17 mouse cellular contexts compared by ENCODE assay signal in genomic region chr9:34825089-34825400, GRCm38 (mm10).
A peak's percentile ranks its signal among the peaks of the same experiment; 100 is the strongest.
DNase-seq lines count a peak whose midpoint lies in the region; ATAC-seq lines count a peak whose summit lies in the region.
"Had no signal": no experiment of that assay in that cellular context is flagged by ENCODE, and none has a peak within 500 bp of the region (broad histone marks: within the 10 kb centered on the region; RNA-seq: fewer than 3 reads in every experiment).

No protein-coding gene starts in this region.

- no peaks in the 10 kb centered on the region for H3K9me3 ChIP-seq in hindbrain, embryonic 12.5 days (replicated peaks)
- H3K9me3 ChIP-seq in hindbrain, embryonic 11.5 days (ENCODE audit: control insufficient read depth, low read length), result no peaks in the 10 kb centered on the region
- no peaks in the 10 kb centered on the region for H3K9me3 ChIP-seq in neural tube, embryonic 12.5 days
- no peaks in the 10 kb centered on the region for H3K9me3 ChIP-seq in midbrain, embryonic 14.5 days (ENCODE audit: control insufficient read depth, low read length)
- H3K9me3 ChIP-seq: embryonic facial prominence, embryonic 12.5 days had no signal

- H3K4me2 ChIP-seq in hindbrain, embryonic 12.5 days (replicated peaks), result no peak overlapping the region
- H3K4me2 ChIP-seq in hindbrain, embryonic 11.5 days (replicated peaks; ENCODE audit: low read depth, low read length), result no peak overlapping the region
- H3K4me2 ChIP-seq in neural tube, embryonic 12.5 days (replicated peaks), result no peak overlapping the region
- no peak overlapping the region for H3K4me2 ChIP-seq in midbrain, embryonic 14.5 days (ENCODE audit: low read length)
- H3K4me2 ChIP-seq: embryonic facial prominence, embryonic 12.5 days had no signal

- DNase-seq in hindbrain, embryonic 11.5 days (ENCODE audit: low spot score), result no peak
- DNase-seq in neural tube, embryonic 10.5 days (ENCODE audit: extremely low spot score, low spot score), result no peak
- DNase-seq in midbrain, embryonic 14.5 days, result no peak
- DNase-seq in adrenal gland, postnatal 14 days, result no peak
- DNase-seq: cerebellum, adult 2 months; kidney, adult 18-20 months; kidney, postnatal 14 days; layer of hippocampus, postnatal 36 days; lung, postnatal 4 days; right cerebral cortex, postnatal 25 days; thymus, postnatal 14 days had no signal

- peak overlapping the region; percentile 35; the same call in 1 of the 2 replicates for H3K27ac ChIP-seq in hindbrain, embryonic 12.5 days
- H3K27ac ChIP-seq in hindbrain, embryonic 11.5 days (ENCODE audit: low read depth, low read length), result no peak overlapping the region
- no peak overlapping the region for H3K27ac ChIP-seq in neural tube, embryonic 12.5 days
- H3K27ac ChIP-seq in midbrain, embryonic 14.5 days (replicated peaks; ENCODE audit: low read depth, low read length), result peak overlapping the region; percentile 27; the same call in 1 of the 2 replicates
- H3K27ac ChIP-seq: embryonic facial prominence, embryonic 12.5 days; layer of hippocampus, adult 2 months had no signal

- H3K36me3 ChIP-seq in hindbrain, embryonic 12.5 days, result no peaks in the 10 kb centered on the region
- no peaks in the 10 kb centered on the region for H3K36me3 ChIP-seq in hindbrain, embryonic 11.5 days (ENCODE audit: control insufficient read depth, insufficient read depth, low read length)
- H3K36me3 ChIP-seq in neural tube, embryonic 12.5 days, result no peaks in the 10 kb centered on the region
- no peaks in the 10 kb centered on the region for H3K36me3 ChIP-seq in midbrain, embryonic 14.5 days (ENCODE audit: control insufficient read depth, insufficient read depth, low read length)
- H3K36me3 ChIP-seq: embryonic facial prominence, embryonic 12.5 days had no signal

- ATAC-seq in hindbrain, embryonic 12.5 days (ENCODE audit: low FRiP score), result no peak
- no peak for ATAC-seq in hindbrain, embryonic 11.5 days (ENCODE audit: low FRiP score)
- peak; percentile 65 for ATAC-seq in neural tube, embryonic 12.5 days (ENCODE audit: low FRiP score, low read depth)
- ATAC-seq in midbrain, embryonic 14.5 days (ENCODE audit: low FRiP score, low TSS enrichment), result no peak
- no peak for ATAC-seq in megakaryocyte, adult 5-6 weeks (ENCODE audit: poor library complexity, severe bottlenecking)
- ATAC-seq: inflammation-experienced regulatory T-cells, adult 6 months had no signal

- H3K27me3 ChIP-seq in hindbrain, embryonic 12.5 days, result no peaks in the 10 kb centered on the region
- H3K27me3 ChIP-seq in hindbrain, embryonic 11.5 days (ENCODE audit: control insufficient read depth, insufficient read depth, low read length), result no peaks in the 10 kb centered on the region
- H3K27me3 ChIP-seq in neural tube, embryonic 12.5 days (replicated peaks), result no peaks in the 10 kb centered on the region
- no peaks in the 10 kb centered on the region for H3K27me3 ChIP-seq in midbrain, embryonic 14.5 days (ENCODE audit: control insufficient read depth, insufficient read depth, low read length)
- H3K27me3 ChIP-seq: embryonic facial prominence, embryonic 12.5 days had no signal

- no peak overlapping the region for H3K9ac ChIP-seq in hindbrain, embryonic 12.5 days
- H3K9ac ChIP-seq in hindbrain, embryonic 11.5 days (ENCODE audit: low read depth, low read length), result no peak overlapping the region
- H3K9ac ChIP-seq in neural tube, embryonic 12.5 days, result no peak overlapping the region
- no peak overlapping the region for H3K9ac ChIP-seq in midbrain, embryonic 14.5 days (replicated peaks; ENCODE audit: low read length)
- H3K9ac ChIP-seq: embryonic facial prominence, embryonic 12.5 days had no signal

- 0 out of 2 replicates have a peak, but pooled peaks cover 10% of the 10 kb centered on the region for H3K4me1 ChIP-seq in hindbrain, embryonic 12.5 days
- H3K4me1 ChIP-seq in hindbrain, embryonic 11.5 days (replicated peaks; ENCODE audit: control insufficient read depth, insufficient read depth, low read length), result no peaks in the 10 kb centered on the region
- H3K4me1 ChIP-seq in neural tube, embryonic 12.5 days, result peaks cover 4% of the 10 kb centered on the region; the same call in 1 of the 2 replicates
- peaks cover 16% of the 10 kb centered on the region for H3K4me1 ChIP-seq in midbrain, embryonic 14.5 days (ENCODE audit: control insufficient read depth, insufficient read depth, low read length)
- H3K4me1 ChIP-seq: embryonic facial prominence, embryonic 12.5 days had no signal

- no peak overlapping the region for H3K4me3 ChIP-seq in hindbrain, embryonic 12.5 days
- H3K4me3 ChIP-seq in hindbrain, embryonic 11.5 days (ENCODE audit: low read depth, low read length), result no peak overlapping the region
- H3K4me3 ChIP-seq in neural tube, embryonic 12.5 days, result no peak overlapping the region
- H3K4me3 ChIP-seq in midbrain, embryonic 14.5 days (replicated peaks; ENCODE audit: low read depth, low read length), result no peak overlapping the region
- H3K4me3 ChIP-seq: embryonic facial prominence, embryonic 12.5 days; layer of hippocampus, adult 2 months had no signal

- 32% methylated on average over 2 of the region's 2 CpGs for WGBS in hindbrain, embryonic 12.5 days
- WGBS in hindbrain, embryonic 11.5 days, result 32% methylated on average over 2 of the region's 2 CpGs
- 46% methylated on average over 2 of the region's 2 CpGs for WGBS in neural tube, embryonic 12.5 days
- WGBS in midbrain, embryonic 14.5 days, result 15% methylated on average over 2 of the region's 2 CpGs

Comparison
In these comparisons a context has a peak if more than half of its experiments do, and no peak if none do; other contexts are left out.
1. H3K27ac ChIP-seq: peak in hindbrain, embryonic 12.5 days (single experiment) and midbrain, embryonic 14.5 days (single experiment); none in hindbrain, embryonic 11.5 days (single experiment) and neural tube, embryonic 12.5 days (single experiment).